Mouse (Mus musculus): ENCODE data around the gene Mymx. TPM values are rescaled to one million over a fixed set of nuclear protein-coding genes. Genes with fewer than 3 reads are reported as not detected.
A peak's percentile ranks its signal among the peaks of the same experiment; 100 is the strongest.

Gene Mymx
- polyA plus RNA-seq, 1 experiment from 2014 or later, result not detected

GRCm38 (mm10) chr17:45566360-45567161 lies 35.3 kb downstream of the Mymx start:
- Histone ChIP-seq H3K4me2 (ENCODE audit: low read length) (no peak overlapping the region), H3K27me3 (replicated peaks; ENCODE audit: control insufficient read depth, insufficient read depth, low read length) (no peaks in the 10 kb centered on the region), H3K9ac (ENCODE audit: low read length) (no peak overlapping the region), H3K36me3 (ENCODE audit: control insufficient read depth, insufficient read depth, low read length) (peaks cover 66% of the 10 kb centered on the region), H3K9me3 (ENCODE audit: control insufficient read depth, low read length) (no peaks in the 10 kb centered on the region), H3K27ac (ENCODE audit: low read depth) (peak overlapping the region; percentile 33; the same call in 1 of the 2 replicates), H3K4me1 (replicated peaks; ENCODE audit: control insufficient read depth, insufficient read depth, low read length) (peaks cover 27% of the 10 kb centered on the region), H3K4me3 (ENCODE audit: low read depth, low read length) (no peak overlapping the region)
- peak; percentile 7; the same call in 1 of the 2 replicates for ATAC-seq (replicated peaks; ENCODE audit: low FRiP score, low TSS enrichment, low read depth)
- 58% methylated on average over 18 of the region's 18 CpGs for WGBS
- DNase-seq (ENCODE audit: low spot score), result peak; percentile 68

GRCm38 (mm10) chr17:45566031-45566359 lies 35.9 kb downstream of the Mymx start:
- Histone ChIP-seq H3K4me3 (ENCODE audit: low read depth, low read length) (no peak overlapping the region), H3K4me2 (ENCODE audit: low read length) (no peak overlapping the region), H3K9ac (ENCODE audit: low read length) (no peak overlapping the region), H3K4me1 (replicated peaks; ENCODE audit: control insufficient read depth, insufficient read depth, low read length) (peaks cover 22% of the 10 kb centered on the region), H3K36me3 (ENCODE audit: control insufficient read depth, insufficient read depth, low read length) (peaks cover 60% of the 10 kb centered on the region), H3K27ac (ENCODE audit: low read depth) (no peak overlapping the region), H3K27me3 (replicated peaks; ENCODE audit: control insufficient read depth, insufficient read depth, low read length) (no peaks in the 10 kb centered on the region), H3K9me3 (ENCODE audit: control insufficient read depth, low read length) (no peaks in the 10 kb centered on the region)
- ATAC-seq (replicated peaks; ENCODE audit: low FRiP score, low TSS enrichment, low read depth) (no peak), DNase-seq (ENCODE audit: low spot score) (no peak)
- WGBS, result 67% methylated on average over 1 of the region's 1 CpGs

- H3K27me3 ChIP-seq (replicated peaks; ENCODE audit: control insufficient read depth, insufficient read depth, low read length), result no peaks in the 10 kb centered on the region
- H3K9ac ChIP-seq (ENCODE audit: low read length), result peak overlapping the region; percentile 90
- H3K4me2 ChIP-seq (ENCODE audit: low read length), result peak overlapping the region; percentile 93
- 91% methylated on average over 11 of the region's 11 CpGs for WGBS
- DNase-seq (ENCODE audit: low spot score) (no peak), ATAC-seq (replicated peaks; ENCODE audit: low FRiP score, low TSS enrichment, low read depth) (no peak)
- H3K4me1 ChIP-seq (replicated peaks; ENCODE audit: control insufficient read depth, insufficient read depth, low read length), result peaks cover 21% of the 10 kb centered on the region
- no peak overlapping the region; the same call in 1 of the 2 replicates for H3K27ac ChIP-seq (ENCODE audit: low read depth)
- peak overlapping the region; percentile 75 for H3K4me3 ChIP-seq (ENCODE audit: low read depth, low read length)
- no peaks in the 10 kb centered on the region for H3K9me3 ChIP-seq (ENCODE audit: control insufficient read depth, low read length)
- peaks cover 52% of the 10 kb centered on the region for H3K36me3 ChIP-seq (ENCODE audit: control insufficient read depth, insufficient read depth, low read length)
These were observed 36.8 kb downstream of the Mymx start for GRCm38 (mm10) chr17:45565103-45565502.

- peak; percentile 2; the same call in 1 of the 2 replicates for ATAC-seq (replicated peaks; ENCODE audit: low FRiP score, low TSS enrichment, low read depth)
These were observed 37.3 kb downstream of the Mymx start for GRCm38 (mm10) chr17:45564531-45565084.

GRCm38 (mm10) chr17:45563655-45564530 lies 38.0 kb downstream of the Mymx start, which contains the start of gene Slc35b2:
Gene Slc35b2 (plus strand): TSS chr17:45563874.
- Histone ChIP-seq H3K4me3 (ENCODE audit: low read depth, low read length) (peak within 1 kb of the TSS; percentile 75), H3K36me3 (ENCODE audit: control insufficient read depth, insufficient read depth, low read length) (peaks cover 39% of the 10 kb centered on the region)
- under 1% methylated on average over 60 of the region's 61 CpGs for WGBS

More at GRCm38 (mm10) chr17:45564531-45565084, 37.3 kb downstream of the Mymx start:
- Histone ChIP-seq H3K9ac (ENCODE audit: low read length) (peak overlapping the region; percentile 90), H3K9me3 (ENCODE audit: control insufficient read depth, low read length) (no peaks in the 10 kb centered on the region), H3K36me3 (ENCODE audit: control insufficient read depth, insufficient read depth, low read length) (peaks cover 47% of the 10 kb centered on the region), H3K4me1 (replicated peaks; ENCODE audit: control insufficient read depth, insufficient read depth, low read length) (peaks cover 21% of the 10 kb centered on the region), H3K4me3 (ENCODE audit: low read depth, low read length) (peak overlapping the region; percentile 75), H3K27me3 (replicated peaks; ENCODE audit: control insufficient read depth, insufficient read depth, low read length) (no peaks in the 10 kb centered on the region), H3K4me2 (ENCODE audit: low read length) (peak overlapping the region; percentile 93), H3K27ac (ENCODE audit: low read depth) (peak overlapping the region; percentile 82; the same call in 1 of the 2 replicates)
- peak; percentile 64 for DNase-seq (ENCODE audit: low spot score)
- WGBS, result 5% methylated on average over 18 of the region's 18 CpGs

GRCm38 (mm10) chr17:45563216-45563615 lies 38.7 kb downstream of the Mymx start:
- Histone ChIP-seq H3K4me3 (ENCODE audit: low read depth, low read length) (0 out of 2 replicates have a peak overlapping the region, but pooled peaks have one; percentile 75), H3K27ac (ENCODE audit: low read depth) (no peak overlapping the region), H3K4me2 (ENCODE audit: low read length) (no peak overlapping the region), H3K9me3 (ENCODE audit: control insufficient read depth, low read length) (no peaks in the 10 kb centered on the region), H3K36me3 (ENCODE audit: control insufficient read depth, insufficient read depth, low read length) (peaks cover 33% of the 10 kb centered on the region), H3K4me1 (replicated peaks; ENCODE audit: control insufficient read depth, insufficient read depth, low read length) (peaks cover 21% of the 10 kb centered on the region), H3K9ac (ENCODE audit: low read length) (no peak overlapping the region), H3K27me3 (replicated peaks; ENCODE audit: control insufficient read depth, insufficient read depth, low read length) (no peaks in the 10 kb centered on the region)
- no peak for ATAC-seq (replicated peaks; ENCODE audit: low FRiP score, low TSS enrichment, low read depth)
- 71% methylated on average over 12 of the region's 12 CpGs for WGBS
- DNase-seq (ENCODE audit: low spot score), result no peak

More at GRCm38 (mm10) chr17:45563655-45564530, 38.0 kb downstream of the Mymx start, which contains the start of gene Slc35b2:
- Histone ChIP-seq H3K9ac (ENCODE audit: low read length) (peak within 1 kb of the TSS; percentile 90), H3K4me1 (replicated peaks; ENCODE audit: control insufficient read depth, insufficient read depth, low read length) (peaks cover 21% of the 10 kb centered on the region), H3K27ac (ENCODE audit: low read depth) (peak within 1 kb of the TSS; percentile 82), H3K9me3 (ENCODE audit: control insufficient read depth, low read length) (no peaks in the 10 kb centered on the region), H3K4me2 (ENCODE audit: low read length) (peak within 1 kb of the TSS; percentile 93), H3K27me3 (replicated peaks; ENCODE audit: control insufficient read depth, insufficient read depth, low read length) (no peaks in the 10 kb centered on the region)
- DNase-seq (ENCODE audit: low spot score), result peak; percentile 94
- peak; percentile 70 for ATAC-seq (replicated peaks; ENCODE audit: low FRiP score, low TSS enrichment, low read depth)

GRCm38 (mm10) chr17:45559732-45560525 lies 42.0 kb downstream of the Mymx start:
- WGBS, result 87% methylated on average over 15 of the region's 15 CpGs
- Histone ChIP-seq H3K4me1 (replicated peaks; ENCODE audit: control insufficient read depth, insufficient read depth, low read length) (peaks cover 15% of the 10 kb centered on the region), H3K9ac (ENCODE audit: low read length) (no peak overlapping the region), H3K4me3 (ENCODE audit: low read depth, low read length) (no peak overlapping the region), H3K27me3 (replicated peaks; ENCODE audit: control insufficient read depth, insufficient read depth, low read length) (0 out of 2 replicates have a peak, but pooled peaks cover 8% of the 10 kb centered on the region), H3K27ac (ENCODE audit: low read depth) (no peak overlapping the region), H3K9me3 (ENCODE audit: control insufficient read depth, low read length) (no peaks in the 10 kb centered on the region), H3K4me2 (ENCODE audit: low read length) (no peak overlapping the region), H3K36me3 (ENCODE audit: control insufficient read depth, insufficient read depth, low read length) (no peaks in the 10 kb centered on the region)
- DNase-seq (ENCODE audit: low spot score), result no peak
- no peak for ATAC-seq (replicated peaks; ENCODE audit: low FRiP score, low TSS enrichment, low read depth)
